Mouse (Mus musculus): Measurements from ENCODE around the gene Fgfr2. TPM values are rescaled to one million over a fixed set of nuclear protein-coding genes. Genes with fewer than 3 reads are reported as not detected.

Fgfr2 gene
- polyA plus RNA-seq, 1 experiment, result 3.0 TPM

- no peak for TF ChIP-seq CTCF (IDR thresholded peaks at IDR 0.05; ENCODE audit: control insufficient read depth, insufficient read depth, insufficient replicate concordance, low read depth, low read length)
- no peak for TF ChIP-seq POLR2A (IDR thresholded peaks at IDR 0.05; ENCODE audit: control insufficient read depth, low read depth, low read length)
- no peak overlapping the region for H3K27ac ChIP-seq (ENCODE audit: control insufficient read depth, insufficient read depth, low read depth, low read length)
- no peaks in the 10 kb centered on the region for H3K36me3 ChIP-seq (ENCODE audit: control insufficient read depth, insufficient read depth, low read length)
- no peaks in the 10 kb centered on the region for H3K27me3 ChIP-seq (ENCODE audit: control insufficient read depth, insufficient read depth, low read length)
- H3K4me1 ChIP-seq (ENCODE audit: control insufficient read depth, insufficient read depth, low read length), result no peaks in the 10 kb centered on the region
- H3K4me3 ChIP-seq (ENCODE audit: control insufficient read depth, low read depth, low read length), result no peak overlapping the region
These were observed 2928.1 kb downstream of the Fgfr2 start for GRCm38 (mm10) chr7:130195081-130195480.

DNA sequence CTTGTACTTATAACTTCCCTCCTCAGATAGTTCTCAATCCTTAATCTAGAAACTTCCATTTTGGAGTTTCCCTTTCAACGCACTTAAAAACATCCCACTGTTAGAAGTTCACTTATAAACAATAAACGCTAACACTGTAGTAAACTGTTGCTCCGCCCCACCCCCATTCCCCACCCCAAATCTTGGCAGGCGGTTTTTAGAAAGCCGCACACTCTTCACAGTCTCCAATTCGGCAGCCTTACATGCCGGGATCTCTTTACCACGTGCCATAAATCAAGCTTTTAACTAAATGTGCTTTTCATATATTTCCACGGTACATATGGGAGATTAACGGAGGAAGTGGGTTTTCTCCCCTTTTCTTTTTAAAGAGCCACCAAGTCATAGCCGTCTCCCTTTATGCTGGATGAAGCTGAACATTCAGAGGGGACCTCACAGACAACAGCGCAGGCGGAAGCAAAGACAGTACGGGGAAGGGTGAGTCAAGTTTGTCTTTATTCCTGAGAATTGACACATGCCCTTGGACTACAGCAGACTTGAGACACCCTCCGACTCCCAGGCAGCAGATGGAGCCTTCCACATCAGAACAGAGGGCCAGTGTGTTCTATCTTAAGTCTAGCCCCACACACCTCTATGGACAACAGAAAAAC is 2932.7 kb downstream of the Fgfr2 start:
- H3K27ac ChIP-seq (ENCODE audit: control insufficient read depth, insufficient read depth, low read depth, low read length), result no peak overlapping the region
- H3K4me3 ChIP-seq (ENCODE audit: control insufficient read depth, low read depth, low read length), result no peak overlapping the region
- TF ChIP-seq CTCF (IDR thresholded peaks at IDR 0.05; ENCODE audit: control insufficient read depth, insufficient read depth, insufficient replicate concordance, low read depth, low read length), result no peak
- no peak for TF ChIP-seq POLR2A (IDR thresholded peaks at IDR 0.05; ENCODE audit: control insufficient read depth, low read depth, low read length)
- no peaks in the 10 kb centered on the region for H3K4me1 ChIP-seq (ENCODE audit: control insufficient read depth, insufficient read depth, low read length)
- H3K27me3 ChIP-seq (ENCODE audit: control insufficient read depth, insufficient read depth, low read length), result no peaks in the 10 kb centered on the region
- no peaks in the 10 kb centered on the region for H3K36me3 ChIP-seq (ENCODE audit: control insufficient read depth, insufficient read depth, low read length)

DNA sequence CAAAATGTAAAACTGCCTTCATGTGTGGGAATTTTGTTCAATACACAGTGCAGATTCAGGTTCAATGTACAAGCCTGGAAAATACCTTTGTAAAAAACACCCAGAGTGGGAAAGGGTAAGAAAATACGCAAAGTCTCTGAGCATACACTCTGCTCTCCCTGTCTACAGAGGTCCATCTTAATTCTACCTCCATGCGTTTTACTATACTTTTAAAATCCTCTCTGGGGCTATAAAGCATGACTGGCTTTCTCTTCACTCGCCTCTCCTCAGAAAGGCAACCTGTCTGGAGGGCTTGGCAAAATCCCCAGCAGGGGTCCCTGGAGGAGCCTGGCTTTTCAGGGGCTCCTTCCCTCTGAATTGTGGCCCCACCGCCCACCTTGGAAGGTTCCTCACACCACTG is 2933.2 kb downstream of the Fgfr2 start:
- no peaks in the 10 kb centered on the region for H3K36me3 ChIP-seq (ENCODE audit: control insufficient read depth, insufficient read depth, low read length)

GRCm38 (mm10) chr7:130188108-130188507 is 2935.0 kb downstream of the Fgfr2 start:
- no peak overlapping the region for H3K4me3 ChIP-seq (ENCODE audit: control insufficient read depth, low read depth, low read length)
- no peaks in the 10 kb centered on the region for H3K36me3 ChIP-seq (ENCODE audit: control insufficient read depth, insufficient read depth, low read length)
- no peak overlapping the region for H3K27ac ChIP-seq (ENCODE audit: control insufficient read depth, insufficient read depth, low read depth, low read length)
- H3K27me3 ChIP-seq (ENCODE audit: control insufficient read depth, insufficient read depth, low read length), result no peaks in the 10 kb centered on the region
- no peaks in the 10 kb centered on the region for H3K4me1 ChIP-seq (ENCODE audit: control insufficient read depth, insufficient read depth, low read length)
- TF ChIP-seq POLR2A (IDR thresholded peaks at IDR 0.05; ENCODE audit: control insufficient read depth, low read depth, low read length) (no peak), CTCF (IDR thresholded peaks at IDR 0.05; ENCODE audit: control insufficient read depth, insufficient read depth, insufficient replicate concordance, low read depth, low read length) (no peak)

More for the DNA sequence above, 2933.2 kb downstream of the Fgfr2 start:
- TF ChIP-seq POLR2A (IDR thresholded peaks at IDR 0.05; ENCODE audit: control insufficient read depth, low read depth, low read length) (no peak), CTCF (IDR thresholded peaks at IDR 0.05; ENCODE audit: control insufficient read depth, insufficient read depth, insufficient replicate concordance, low read depth, low read length) (no peak)
- H3K27me3 ChIP-seq (ENCODE audit: control insufficient read depth, insufficient read depth, low read length), result no peaks in the 10 kb centered on the region
- H3K4me1 ChIP-seq (ENCODE audit: control insufficient read depth, insufficient read depth, low read length), result no peaks in the 10 kb centered on the region
- no peak overlapping the region for H3K27ac ChIP-seq (ENCODE audit: control insufficient read depth, insufficient read depth, low read depth, low read length)
- no peak overlapping the region for H3K4me3 ChIP-seq (ENCODE audit: control insufficient read depth, low read depth, low read length)

GRCm38 (mm10) chr7:130184864-130185263 is 2938.3 kb downstream of the Fgfr2 start:
- TF ChIP-seq CTCF (IDR thresholded peaks at IDR 0.05; ENCODE audit: control insufficient read depth, insufficient read depth, insufficient replicate concordance, low read depth, low read length) (no peak), POLR2A (IDR thresholded peaks at IDR 0.05; ENCODE audit: control insufficient read depth, low read depth, low read length) (no peak)
- Histone ChIP-seq H3K27ac (ENCODE audit: control insufficient read depth, insufficient read depth, low read depth, low read length) (no peak overlapping the region), H3K27me3 (ENCODE audit: control insufficient read depth, insufficient read depth, low read length) (no peaks in the 10 kb centered on the region), H3K4me3 (ENCODE audit: control insufficient read depth, low read depth, low read length) (no peak overlapping the region), H3K36me3 (ENCODE audit: control insufficient read depth, insufficient read depth, low read length) (no peaks in the 10 kb centered on the region), H3K4me1 (ENCODE audit: control insufficient read depth, insufficient read depth, low read length) (no peaks in the 10 kb centered on the region; the same call in 1 of the 2 replicates)

GRCm38 (mm10) chr7:130183960-130184359 is 2939.2 kb downstream of the Fgfr2 start:
- no peaks in the 10 kb centered on the region; the same call in 1 of the 2 replicates for H3K4me1 ChIP-seq (ENCODE audit: control insufficient read depth, insufficient read depth, low read length)
- H3K27ac ChIP-seq (ENCODE audit: control insufficient read depth, insufficient read depth, low read depth, low read length), result no peak overlapping the region
- TF ChIP-seq POLR2A (IDR thresholded peaks at IDR 0.05; ENCODE audit: control insufficient read depth, low read depth, low read length) (no peak), CTCF (IDR thresholded peaks at IDR 0.05; ENCODE audit: control insufficient read depth, insufficient read depth, insufficient replicate concordance, low read depth, low read length) (no peak)
- H3K36me3 ChIP-seq (ENCODE audit: control insufficient read depth, insufficient read depth, low read length), result no peaks in the 10 kb centered on the region
- no peaks in the 10 kb centered on the region for H3K27me3 ChIP-seq (ENCODE audit: control insufficient read depth, insufficient read depth, low read length)
- H3K4me3 ChIP-seq (ENCODE audit: control insufficient read depth, low read depth, low read length), result no peak overlapping the region

DNA sequence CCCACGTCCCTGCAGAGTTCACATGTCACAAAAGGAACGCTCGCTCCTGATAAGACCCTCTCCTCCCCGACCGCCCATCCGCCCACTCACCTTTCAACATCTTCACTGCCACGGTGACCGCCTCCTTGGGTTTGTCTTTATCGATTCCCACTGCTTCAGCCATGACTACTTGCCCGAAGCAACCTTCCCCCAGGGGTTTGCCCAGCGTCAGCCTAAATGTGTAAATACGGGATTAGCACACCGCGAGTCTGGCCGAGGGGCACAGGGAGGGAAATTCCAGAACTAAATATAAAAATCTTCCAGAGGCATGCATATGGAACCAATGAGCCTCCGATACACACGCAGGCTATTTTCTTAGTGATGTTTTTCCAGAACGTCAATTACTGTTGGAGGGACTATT is 2940.6 kb downstream of the Fgfr2 start:
- TF ChIP-seq CTCF (IDR thresholded peaks at IDR 0.05; ENCODE audit: control insufficient read depth, insufficient read depth, insufficient replicate concordance, low read depth, low read length), result no peak
- no peak for TF ChIP-seq POLR2A (IDR thresholded peaks at IDR 0.05; ENCODE audit: control insufficient read depth, low read depth, low read length)
- Histone ChIP-seq H3K27me3 (ENCODE audit: control insufficient read depth, insufficient read depth, low read length) (no peaks in the 10 kb centered on the region), H3K4me1 (ENCODE audit: control insufficient read depth, insufficient read depth, low read length) (no peaks in the 10 kb centered on the region; the same call in 1 of the 2 replicates), H3K36me3 (ENCODE audit: control insufficient read depth, insufficient read depth, low read length) (no peaks in the 10 kb centered on the region), H3K27ac (ENCODE audit: control insufficient read depth, insufficient read depth, low read depth, low read length) (no peak overlapping the region), H3K4me3 (ENCODE audit: control insufficient read depth, low read depth, low read length) (no peak overlapping the region)
